Mouse (Mus musculus) testis, adult 2 months (tissue): ENCODE data around the gene Fam131c.

Source experiments
- CTCF ChIP-seq: fragments of 200-500 bp; IDR thresholded peaks from 2 replicates; pipeline ENCODE4 v1.5.1; 2012; ENCODE audit warnings: low read depth, mild to moderate bottlenecking, inconsistent platforms, low read length, moderate library complexity; ENCODE audit not compliant: control insufficient read depth, insufficient read depth, insufficient replicate concordance
- POLR2A ChIP-seq: fragments of 200-500 bp; IDR thresholded peaks from 2 replicates; pipeline ENCODE4 v1.6.1; 2012; ENCODE audit warnings: low read depth, mild to moderate bottlenecking, inconsistent platforms, low read length, moderate library complexity; ENCODE audit not compliant: control insufficient read depth

DNA sequence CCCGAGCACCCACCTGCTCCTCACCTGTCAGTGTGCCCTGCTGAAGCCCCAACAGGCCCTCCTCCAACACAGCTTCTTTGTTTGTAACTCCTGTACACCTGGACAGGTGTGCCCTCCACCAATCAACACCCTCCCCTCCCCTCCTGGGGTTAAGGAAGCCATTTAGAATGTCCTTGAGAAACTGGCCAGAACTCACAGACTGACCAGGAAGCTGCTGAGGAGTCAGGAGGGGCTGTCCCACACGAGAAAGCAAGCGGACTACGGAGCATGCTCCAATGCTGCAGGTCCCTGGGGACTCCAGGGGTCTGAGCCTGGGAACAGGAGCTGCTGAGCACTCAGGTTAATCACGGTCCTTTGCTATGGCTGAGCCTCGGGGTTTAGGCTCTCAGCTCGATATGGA is 47.9 kb downstream of the Fam131c start, which contains the start of gene Clcnkb:
- TF ChIP-seq CTCF (no peak), POLR2A (no peak)
